Mouse (Mus musculus) G1E-ER4 (cell line): Measurements from ENCODE around the gene Aoah. TPM values are rescaled to one million over a fixed set of nuclear protein-coding genes. Genes with fewer than 3 reads are reported as not detected.

Source experiments
- GATA1 ChIP-seq: IDR thresholded peaks from one replicate; pipeline ENCODE4 v1.8.0; 2012; ENCODE audit warnings: low read length, inconsistent platforms
- polyA plus RNA-seq: library from polyadenylated mRNA; stranded (reverse); fragments of >175 nt; gene quantifications from 2 replicates; pipeline ENCODE4 v1.2.3, GENCODE M21; 2012

Aoah gene
- polyA plus RNA-seq, 1 experiment: not detected

GRCm38 (mm10) chr13:20985510-20985909 lies 191.6 kb downstream of the Aoah start:
- TF ChIP-seq GATA1: no peak

GRCm38 (mm10) chr13:20985961-20986360 lies 192.0 kb downstream of the Aoah start:
- TF ChIP-seq GATA1: no peak

- no peak for TF ChIP-seq GATA1
Observed at GRCm38 (mm10) chr13:21005238-21005637, 211.3 kb downstream of the Aoah start.

GRCm38 (mm10) chr13:21005642-21006320 lies 211.9 kb downstream of the Aoah start:
- TF ChIP-seq GATA1: no peak

- TF ChIP-seq GATA1: no peak
Observed at GRCm38 (mm10) chr13:21006321-21006653, 212.4 kb downstream of the Aoah start.

GRCm38 (mm10) chr13:21013659-21014058 lies 219.7 kb downstream of the Aoah start:
- no peak for TF ChIP-seq GATA1

GRCm38 (mm10) chr13:21024831-21025230 lies 230.9 kb downstream of the Aoah start:
- TF ChIP-seq GATA1: no peak

- TF ChIP-seq GATA1: no peak
Observed at GRCm38 (mm10) chr13:21033176-21033575, 239.3 kb downstream of the Aoah start.

GRCm38 (mm10) chr13:21035011-21035410 lies 241.1 kb downstream of the Aoah start:
- TF ChIP-seq GATA1: no peak

- TF ChIP-seq GATA1: no peak
Observed at GRCm38 (mm10) chr13:21035981-21036380, 242.1 kb downstream of the Aoah start.

- no peak for TF ChIP-seq GATA1
Observed at GRCm38 (mm10) chr13:21040589-21041199, 246.8 kb downstream of the Aoah start.

- TF ChIP-seq GATA1: no peak
Observed at GRCm38 (mm10) chr13:21050118-21050517, 256.2 kb downstream of the Aoah start.

GRCm38 (mm10) chr13:21066021-21066420 lies 272.1 kb downstream of the Aoah start:
- no peak for TF ChIP-seq GATA1

GRCm38 (mm10) chr13:21074847-21075246 lies 280.9 kb downstream of the Aoah start, which contains the start of gene Olfr1370:
Gene Olfr1370, minus strand, starts transcription at chr13:21074947.
- no peak for TF ChIP-seq GATA1

- TF ChIP-seq GATA1: no peak
Observed at GRCm38 (mm10) chr13:21082686-21083085, 288.8 kb downstream of the Aoah start.
